Mouse (Mus musculus) G1E (cell line): ENCODE results near the gene Maats1. TPM values are rescaled to one million over a fixed set of nuclear protein-coding genes. Genes with fewer than 3 reads are reported as not detected.

Experiments used
- ATAC-seq: 2 replicates; pipeline ENCODE4 v1.8.0; 2016; ENCODE audit warnings: mild to moderate bottlenecking; ENCODE audit not compliant: insufficient number of reproducible peaks, poor library complexity, low FRiP score, severe bottlenecking; ENCODE audit errors: extremely low read depth
- DNase-seq: peaks from one replicate; pipeline ENCODE4 v3.0.0; 2012; ENCODE audit warnings: low spot score
- H3K27me3 ChIP-seq: 2 replicates; pipeline ENCODE4 v1.6.1; 2012; ENCODE audit warnings: mild to moderate bottlenecking, low read length, inconsistent platforms; ENCODE audit not compliant: insufficient read depth
- H3K36me3 ChIP-seq: replicated peaks from 2 replicates; pipeline ENCODE3; 2012; ENCODE audit warnings: mild to moderate bottlenecking, inconsistent platforms
- H3K4me1 ChIP-seq: 2 replicates; pipeline ENCODE4 v1.6.1; 2012; ENCODE audit warnings: low read depth, low read length, inconsistent platforms, mixed read lengths; ENCODE audit not compliant: insufficient read depth
- H3K4me3 ChIP-seq: 2 replicates; pipeline ENCODE4 v1.5.1; 2012; ENCODE audit warnings: low read depth, mild to moderate bottlenecking, inconsistent platforms, low read length, moderate library complexity, mixed read lengths
- H3K9me3 ChIP-seq: replicated peaks from 2 replicates; pipeline ENCODE4 v1.6.1; 2012; ENCODE audit warnings: inconsistent platforms
- CTCF ChIP-seq: IDR thresholded peaks from 2 replicates; pipeline ENCODE4 v1.5.1; 2012; ENCODE audit warnings: low read depth, low read length, inconsistent platforms, mixed read lengths
- GATA1 ChIP-seq: IDR thresholded peaks from 2 replicates; pipeline ENCODE4 v1.6.1; 2012; ENCODE audit warnings: borderline replicate concordance, low read length, inconsistent platforms, mixed read lengths
- GATA2 ChIP-seq: IDR thresholded peaks from 2 replicates; pipeline ENCODE4 v1.6.1; 2012; ENCODE audit warnings: low read depth, low read length, inconsistent platforms, borderline replicate concordance
- POLR2AphosphoS5 ChIP-seq: IDR thresholded peaks from 2 replicates; pipeline ENCODE4 v1.6.1; 2012; ENCODE audit warnings: low read depth, low read length, inconsistent platforms; ENCODE audit not compliant: insufficient replicate concordance
- TAL1 ChIP-seq: conservative IDR thresholded peaks from 2 replicates; pipeline ENCODE4 v1.6.1; 2012; ENCODE audit warnings: low read depth, low read length, inconsistent platforms, mixed read lengths
- polyA plus RNA-seq: library from polyadenylated mRNA; stranded (reverse); fragments of >175 nt; gene quantifications from 2 replicates; pipeline ENCODE4 v1.2.3, GENCODE M21; 2012
- total RNA-seq, 2 experiments: library from RNA; stranded (forward) in 1 of 2; stranded (reverse) in 1 of 2; fragments of 200-1000 nt in 1 of 2; fragments of >200 nt in 1 of 2; fragmentation: Nextera tagmentation in 1 of 2; gene quantifications; 2 replicates each; pipeline ENCODE4 v1.2.3; 2014 to 2017

Maats1 gene
- total and polyA plus RNA-seq, 3 experiments, result 0.11 TPM; not detected in 2

GRCm38 (mm10) chr16:38385184-38385634 lies 43.3 kb upstream of the Maats1 start:
- TF ChIP-seq TAL1 (no peak), POLR2AphosphoS5 (no peak), GATA2 (no peak), CTCF (no peak), GATA1 (no peak)
- H3K4me3 ChIP-seq, result no peak overlapping the region
- no peaks in the 10 kb centered on the region for H3K36me3 ChIP-seq
- DNase-seq, result no peak
- ATAC-seq, result no peak
- H3K27me3 ChIP-seq, result no peaks in the 10 kb centered on the region
- peaks cover 69% of the 10 kb centered on the region for H3K4me1 ChIP-seq
- no peaks in the 10 kb centered on the region for H3K9me3 ChIP-seq

- ATAC-seq, result peak; percentile 85
- peaks cover 71% of the 10 kb centered on the region for H3K4me1 ChIP-seq
- peak; percentile 67 for TF ChIP-seq TAL1
- TF ChIP-seq CTCF, result no peak
- H3K4me3 ChIP-seq, result no peak overlapping the region; the same call in 1 of the 2 replicates
- H3K36me3 ChIP-seq, result peaks cover 2% of the 10 kb centered on the region
- no peaks in the 10 kb centered on the region for H3K27me3 ChIP-seq
- H3K9me3 ChIP-seq, result no peaks in the 10 kb centered on the region
- DNase-seq, result peak; percentile 59
These were observed 41.7 kb upstream of the Maats1 start for GRCm38 (mm10) chr16:38383683-38384082.

DNA sequence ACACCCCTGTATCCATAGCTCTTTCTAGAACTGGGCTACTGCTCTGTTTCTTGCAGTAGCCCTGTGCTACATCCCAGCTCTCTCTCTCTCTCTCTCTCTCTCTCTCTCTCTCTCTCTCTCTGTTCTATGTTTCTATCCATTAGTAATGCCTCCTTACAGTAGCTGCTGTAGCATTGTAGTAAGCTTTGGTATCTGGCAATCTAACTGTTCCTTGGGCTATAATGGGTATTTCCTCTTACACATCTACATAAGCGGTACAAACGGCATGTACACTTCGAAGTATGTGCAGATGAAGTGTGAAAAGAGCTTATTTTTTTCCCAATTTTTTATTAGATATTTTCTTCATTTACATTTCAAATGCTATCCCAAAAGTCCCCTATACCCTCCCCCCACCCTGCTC lies 38.0 kb upstream of the Maats1 start:
- Histone ChIP-seq H3K4me3 (no peak overlapping the region), H3K27me3 (no peaks in the 10 kb centered on the region), H3K9me3 (no peaks in the 10 kb centered on the region), H3K4me1 (peaks cover 73% of the 10 kb centered on the region), H3K36me3 (peaks cover 24% of the 10 kb centered on the region)
- TF ChIP-seq GATA2, result no peak
- TF ChIP-seq CTCF, result no peak
- TF ChIP-seq GATA1, result no peak
- TF ChIP-seq TAL1, result no peak
- no peak for TF ChIP-seq POLR2AphosphoS5
- ATAC-seq, result no peak
- no peak for DNase-seq

DNA sequence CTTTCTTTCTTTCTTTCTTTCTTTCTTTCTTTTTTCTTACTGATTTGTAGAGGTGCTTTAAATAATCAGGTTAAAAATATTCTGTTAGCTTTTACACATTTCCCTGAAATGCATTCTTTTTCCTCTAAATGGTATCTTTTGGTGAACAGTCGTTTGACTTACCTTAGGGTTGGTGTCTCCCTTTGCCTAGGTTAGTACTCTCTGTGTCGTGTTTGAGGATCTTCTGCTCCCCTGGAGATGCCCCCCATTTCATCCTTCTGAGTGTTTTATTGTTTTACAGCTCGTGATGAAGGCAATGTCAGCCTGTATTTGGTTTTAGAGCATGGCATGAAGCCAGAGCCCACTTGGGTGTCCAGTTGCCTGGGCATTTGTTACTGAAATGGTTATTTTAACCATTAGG lies 37.5 kb upstream of the Maats1 start:
- Histone ChIP-seq H3K4me1 (peaks cover 73% of the 10 kb centered on the region), H3K4me3 (no peak overlapping the region), H3K36me3 (peaks cover 24% of the 10 kb centered on the region), H3K27me3 (no peaks in the 10 kb centered on the region), H3K9me3 (no peaks in the 10 kb centered on the region)
- TF ChIP-seq POLR2AphosphoS5, result no peak
- no peak for TF ChIP-seq CTCF
- TF ChIP-seq GATA2, result no peak
- TF ChIP-seq GATA1, result no peak
- TF ChIP-seq TAL1, result no peak
- no peak for DNase-seq
- ATAC-seq, result no peak

DNA sequence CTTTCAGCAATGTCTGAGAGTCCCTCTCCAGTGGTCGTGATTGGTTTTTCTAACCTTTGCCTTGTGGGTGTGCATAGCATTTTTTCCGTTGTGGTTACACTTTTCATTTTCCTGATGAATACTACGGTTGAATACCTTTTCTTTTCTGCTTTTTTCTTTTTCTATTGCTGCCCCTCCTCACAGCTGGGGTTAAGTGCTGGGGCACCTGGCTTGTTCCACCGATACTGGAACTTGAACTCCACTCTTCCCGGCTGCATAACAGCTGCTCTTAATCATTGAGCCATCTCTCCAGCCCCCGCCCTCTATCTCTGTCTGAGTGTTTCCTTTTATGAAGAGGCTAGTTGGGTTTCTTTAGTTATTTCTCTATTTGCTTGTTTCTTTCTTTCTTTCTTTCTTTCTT lies 37.1 kb upstream of the Maats1 start:
- peaks cover 73% of the 10 kb centered on the region for H3K4me1 ChIP-seq
- TF ChIP-seq GATA1 (no peak), CTCF (no peak), POLR2AphosphoS5 (no peak), TAL1 (no peak), GATA2 (no peak)

GRCm38 (mm10) chr16:38378591-38378990 lies 36.6 kb upstream of the Maats1 start:
- Histone ChIP-seq H3K4me1 (peaks cover 73% of the 10 kb centered on the region), H3K36me3 (peaks cover 31% of the 10 kb centered on the region), H3K9me3 (no peaks in the 10 kb centered on the region), H3K4me3 (no peak overlapping the region; the same call in 1 of the 2 replicates), H3K27me3 (no peaks in the 10 kb centered on the region)
- DNase-seq, result no peak
- no peak for TF ChIP-seq GATA1
- no peak for TF ChIP-seq CTCF
- no peak for TF ChIP-seq TAL1
- no peak for TF ChIP-seq POLR2AphosphoS5
- no peak for TF ChIP-seq GATA2
- no peak for ATAC-seq

More for the DNA sequence above, 37.1 kb upstream of the Maats1 start:
- ATAC-seq, result no peak
- H3K4me3 ChIP-seq, result no peak overlapping the region; the same call in 1 of the 2 replicates
- no peaks in the 10 kb centered on the region for H3K27me3 ChIP-seq
- DNase-seq, result no peak
- no peaks in the 10 kb centered on the region for H3K9me3 ChIP-seq
- H3K36me3 ChIP-seq, result peaks cover 27% of the 10 kb centered on the region

DNA sequence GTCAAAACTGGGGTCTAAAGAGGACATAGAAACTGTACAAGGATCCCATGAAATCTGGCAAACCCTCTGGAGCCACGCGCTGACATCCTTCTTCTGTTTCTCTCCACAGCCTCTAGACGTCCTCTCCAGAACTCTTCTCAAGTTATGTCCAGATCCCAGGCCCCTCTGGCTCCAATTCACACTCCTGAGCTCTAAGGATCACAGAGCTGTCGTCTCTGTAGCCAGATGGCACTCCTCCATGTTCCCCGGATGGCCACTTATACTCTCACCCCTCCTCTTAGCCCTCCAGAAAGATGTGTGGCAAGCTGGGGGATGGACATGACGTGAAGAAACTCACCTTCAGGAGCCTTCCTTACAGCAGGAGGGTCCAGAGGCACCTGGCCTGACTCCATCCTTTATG lies 35.6 kb upstream of the Maats1 start:
- no peak overlapping the region for H3K4me3 ChIP-seq
- TF ChIP-seq GATA2 (no peak), POLR2AphosphoS5 (no peak), CTCF (no peak), TAL1 (no peak), GATA1 (no peak)
- H3K27me3 ChIP-seq, result no peaks in the 10 kb centered on the region
- ATAC-seq (no peak), DNase-seq (no peak)
- H3K4me1 ChIP-seq, result peaks cover 74% of the 10 kb centered on the region
- no peaks in the 10 kb centered on the region for H3K9me3 ChIP-seq
- H3K36me3 ChIP-seq, result peaks cover 31% of the 10 kb centered on the region
